Mouse (Mus musculus): ENCODE data around the gene Fgfr2. TPM values are rescaled to one million over a fixed set of nuclear protein-coding genes. Genes with fewer than 3 reads are reported as not detected.

The Fgfr2 gene
- polyA plus RNA-seq, 1 experiment: 1.7 TPM

DNA sequence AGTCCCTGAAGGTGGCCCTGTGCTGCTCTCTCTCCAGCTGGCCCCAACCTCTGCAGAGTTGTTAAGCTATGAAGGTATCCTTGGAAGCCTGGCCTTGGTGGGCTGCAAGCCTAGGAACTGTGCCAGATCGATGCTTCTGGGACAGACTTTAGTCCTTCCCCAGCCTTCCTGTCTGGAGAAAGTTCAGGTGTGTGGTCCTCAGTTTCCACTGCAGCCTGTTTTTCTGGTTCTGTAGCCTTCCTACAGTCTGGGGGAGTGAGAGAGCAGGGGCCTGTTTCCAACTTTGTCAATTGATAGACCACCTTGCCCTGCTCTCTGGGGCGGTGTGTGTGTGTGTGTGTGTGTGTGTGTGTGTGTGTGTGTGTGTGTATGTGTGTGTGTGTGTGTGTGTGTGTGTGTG, 2431.2 kb downstream of the Fgfr2 start:
- Histone ChIP-seq H3K4me3 (ENCODE audit: insufficient read depth, poor library complexity, severe bottlenecking) (no peak overlapping the region), H3ac (ENCODE audit: control insufficient read depth, insufficient read length, low read depth) (no peak overlapping the region), H3K27me3 (ENCODE audit: control insufficient read depth, insufficient read depth, insufficient read length) (no peaks in the 10 kb centered on the region), H3K36me3 (ENCODE audit: control insufficient read depth, insufficient read depth) (peaks cover 5% of the 10 kb centered on the region), H3K79me3 (ENCODE audit: low read depth) (peaks cover 30% of the 10 kb centered on the region), H3K79me2 (ENCODE audit: control insufficient read depth, insufficient read depth) (peaks cover 61% of the 10 kb centered on the region)
- TF ChIP-seq USF1 (IDR thresholded peaks at IDR 0.05; ENCODE audit: low read depth): no peak
- TF ChIP-seq FOSL1 (IDR thresholded peaks at IDR 0.05; ENCODE audit: insufficient read depth, low read length, poor library complexity, severe bottlenecking): no peak
- no peak for TF ChIP-seq MYOD1 (IDR thresholded peaks at IDR 0.05; ENCODE audit: control insufficient read depth, insufficient read length, low read depth)
- TF ChIP-seq MAX (IDR thresholded peaks at IDR 0.05): no peak

DNA sequence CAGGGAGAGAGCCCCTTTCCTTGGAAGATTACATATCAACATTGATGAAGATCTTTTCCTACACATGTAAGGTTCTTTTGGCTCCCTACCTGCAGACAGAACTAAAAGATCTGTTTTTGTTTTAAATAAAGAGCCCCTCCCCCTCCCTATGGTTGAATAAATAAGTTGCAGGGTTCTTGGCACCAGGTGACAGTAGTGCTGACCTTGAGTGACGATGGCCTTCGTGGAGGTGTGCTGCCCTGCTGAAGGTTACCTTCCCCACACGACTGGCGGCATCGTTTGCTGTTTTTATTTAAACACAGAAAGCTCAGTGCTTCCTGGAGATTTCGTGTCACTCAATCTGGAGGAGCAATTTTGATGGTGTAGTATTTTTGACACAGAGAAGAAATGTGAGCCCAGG, 2432.3 kb downstream of the Fgfr2 start:
- TF ChIP-seq USF1 (IDR thresholded peaks at IDR 0.05; ENCODE audit: low read depth) (no peak), MAX (IDR thresholded peaks at IDR 0.05) (no peak), FOSL1 (IDR thresholded peaks at IDR 0.05; ENCODE audit: insufficient read depth, low read length, poor library complexity, severe bottlenecking) (no peak), MYOG (IDR thresholded peaks at IDR 0.05; ENCODE audit: control insufficient read depth, extremely low read depth, insufficient read length) (no peak), MYOD1 (IDR thresholded peaks at IDR 0.05; ENCODE audit: control insufficient read depth, insufficient read length, low read depth) (no peak), CTCF (IDR thresholded peaks at IDR 0.05; ENCODE audit: control insufficient read depth, insufficient read depth, insufficient read length) (no peak), CEBPB (IDR thresholded peaks at IDR 0.05; ENCODE audit: low read depth) (no peak)
- H3K79me2 ChIP-seq (ENCODE audit: control insufficient read depth, insufficient read depth): peaks cover 72% of the 10 kb centered on the region

DNA sequence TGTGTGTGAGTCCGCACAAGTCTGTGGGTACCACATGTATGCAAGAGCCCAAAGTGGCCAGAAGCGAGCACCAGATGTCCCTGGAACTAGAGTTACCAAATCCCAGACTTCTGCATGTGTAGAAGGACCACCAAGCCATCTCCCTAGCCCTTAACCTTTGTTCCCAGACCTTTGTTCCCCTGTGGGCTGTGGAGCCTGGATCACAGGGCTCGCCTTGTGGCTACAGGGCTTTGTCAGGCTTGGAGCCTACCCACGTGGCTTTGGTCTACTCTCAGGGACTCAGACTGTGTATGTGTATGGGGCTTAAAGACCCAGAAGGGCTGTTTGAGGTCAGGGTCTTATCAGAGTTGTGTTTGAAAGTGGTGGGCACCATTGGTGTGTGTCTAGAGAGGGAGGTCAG, 2434.5 kb downstream of the Fgfr2 start:
- H3K79me3 ChIP-seq (ENCODE audit: low read depth): peaks cover 38% of the 10 kb centered on the region
- peaks cover 8% of the 10 kb centered on the region for H3K36me3 ChIP-seq (ENCODE audit: control insufficient read depth, insufficient read depth)
- no peak overlapping the region for H3ac ChIP-seq (ENCODE audit: control insufficient read depth, insufficient read length, low read depth)
- no peak overlapping the region for H3K4me3 ChIP-seq (ENCODE audit: insufficient read depth, poor library complexity, severe bottlenecking)
- no peaks in the 10 kb centered on the region for H3K27me3 ChIP-seq (ENCODE audit: control insufficient read depth, insufficient read depth, insufficient read length)
- TF ChIP-seq CTCF (IDR thresholded peaks at IDR 0.05; ENCODE audit: control insufficient read depth, insufficient read depth, insufficient read length): no peak
- no peak for TF ChIP-seq MYOD1 (IDR thresholded peaks at IDR 0.05; ENCODE audit: control insufficient read depth, insufficient read length, low read depth)
- no peak for TF ChIP-seq USF1 (IDR thresholded peaks at IDR 0.05; ENCODE audit: low read depth)
- no peak for TF ChIP-seq CEBPB (IDR thresholded peaks at IDR 0.05; ENCODE audit: low read depth)
- TF ChIP-seq FOSL1 (IDR thresholded peaks at IDR 0.05; ENCODE audit: insufficient read depth, low read length, poor library complexity, severe bottlenecking): no peak
- no peak for TF ChIP-seq MYOG (IDR thresholded peaks at IDR 0.05; ENCODE audit: control insufficient read depth, extremely low read depth, insufficient read length)
- TF ChIP-seq MAX (IDR thresholded peaks at IDR 0.05): no peak
- peaks cover 66% of the 10 kb centered on the region for H3K79me2 ChIP-seq (ENCODE audit: control insufficient read depth, insufficient read depth)

More for the DNA sequence above, 2432.3 kb downstream of the Fgfr2 start:
- H3K27me3 ChIP-seq (ENCODE audit: control insufficient read depth, insufficient read depth, insufficient read length): no peaks in the 10 kb centered on the region
- H3K79me3 ChIP-seq (ENCODE audit: low read depth): peaks cover 33% of the 10 kb centered on the region
- no peak overlapping the region for H3K4me3 ChIP-seq (ENCODE audit: insufficient read depth, poor library complexity, severe bottlenecking)
- no peak overlapping the region for H3ac ChIP-seq (ENCODE audit: control insufficient read depth, insufficient read length, low read depth)
- H3K36me3 ChIP-seq (ENCODE audit: control insufficient read depth, insufficient read depth): peaks cover 8% of the 10 kb centered on the region

DNA sequence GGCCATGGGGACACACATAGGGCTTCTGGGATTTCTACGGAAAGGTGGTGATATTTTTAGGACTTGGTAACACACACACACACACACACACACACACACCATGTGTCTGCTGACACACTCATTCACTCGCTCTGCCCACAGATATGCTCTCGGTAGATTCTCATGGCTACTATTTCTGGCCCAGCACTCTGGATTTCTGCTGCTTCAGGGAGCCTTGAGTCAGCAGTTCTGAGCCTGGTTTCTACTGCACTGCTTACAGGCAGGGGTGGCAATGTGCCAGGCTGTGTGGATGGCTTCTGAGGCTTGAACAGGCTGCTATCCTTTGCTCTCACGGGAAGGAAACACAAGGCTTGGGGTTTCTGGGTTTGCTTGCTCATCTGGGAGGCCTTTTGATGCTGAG, 2441.4 kb downstream of the Fgfr2 start:
- TF ChIP-seq MYOD1 (IDR thresholded peaks at IDR 0.05; ENCODE audit: control insufficient read depth, insufficient read length, low read depth): no peak
- Histone ChIP-seq H3K27me3 (ENCODE audit: control insufficient read depth, insufficient read depth, insufficient read length) (no peaks in the 10 kb centered on the region), H3K4me3 (ENCODE audit: insufficient read depth, poor library complexity, severe bottlenecking) (no peak overlapping the region), H3K79me2 (ENCODE audit: control insufficient read depth, insufficient read depth) (peaks cover 80% of the 10 kb centered on the region), H3K79me3 (ENCODE audit: low read depth) (peaks cover 23% of the 10 kb centered on the region), H3K36me3 (ENCODE audit: control insufficient read depth, insufficient read depth) (peaks cover 16% of the 10 kb centered on the region), H3ac (ENCODE audit: control insufficient read depth, insufficient read length, low read depth) (no peak overlapping the region)

DNA sequence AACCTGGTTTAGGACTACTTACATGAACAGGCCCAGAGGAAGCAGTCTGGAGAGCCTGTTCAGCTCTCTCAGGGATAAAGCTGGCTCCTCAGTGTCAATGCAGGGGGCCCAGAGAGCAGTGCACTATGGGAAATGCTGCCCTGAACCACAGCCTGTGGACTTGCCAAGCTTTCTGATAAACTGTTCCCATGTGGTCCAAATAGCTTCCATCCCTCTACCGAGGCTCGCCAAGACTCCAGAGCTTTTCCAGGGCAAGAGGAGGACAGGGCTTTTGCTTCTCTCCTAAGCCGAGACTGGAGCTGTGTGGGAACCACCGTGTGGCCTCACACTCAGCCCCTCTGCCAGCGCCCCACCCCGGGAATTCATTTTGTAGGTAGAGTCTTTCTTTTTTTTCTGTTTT, 2444.7 kb downstream of the Fgfr2 start:
- no peak for TF ChIP-seq CEBPB (IDR thresholded peaks at IDR 0.05; ENCODE audit: low read depth)
- TF ChIP-seq MAX (IDR thresholded peaks at IDR 0.05): no peak
- no peak for TF ChIP-seq CTCF (IDR thresholded peaks at IDR 0.05; ENCODE audit: control insufficient read depth, insufficient read depth, insufficient read length)
- no peak for TF ChIP-seq MYOD1 (IDR thresholded peaks at IDR 0.05; ENCODE audit: control insufficient read depth, insufficient read length, low read depth)
- TF ChIP-seq USF1 (IDR thresholded peaks at IDR 0.05; ENCODE audit: low read depth): no peak
- TF ChIP-seq FOSL1 (IDR thresholded peaks at IDR 0.05; ENCODE audit: insufficient read depth, low read length, poor library complexity, severe bottlenecking): no peak
- TF ChIP-seq MYOG (IDR thresholded peaks at IDR 0.05; ENCODE audit: control insufficient read depth, extremely low read depth, insufficient read length): no peak

DNA sequence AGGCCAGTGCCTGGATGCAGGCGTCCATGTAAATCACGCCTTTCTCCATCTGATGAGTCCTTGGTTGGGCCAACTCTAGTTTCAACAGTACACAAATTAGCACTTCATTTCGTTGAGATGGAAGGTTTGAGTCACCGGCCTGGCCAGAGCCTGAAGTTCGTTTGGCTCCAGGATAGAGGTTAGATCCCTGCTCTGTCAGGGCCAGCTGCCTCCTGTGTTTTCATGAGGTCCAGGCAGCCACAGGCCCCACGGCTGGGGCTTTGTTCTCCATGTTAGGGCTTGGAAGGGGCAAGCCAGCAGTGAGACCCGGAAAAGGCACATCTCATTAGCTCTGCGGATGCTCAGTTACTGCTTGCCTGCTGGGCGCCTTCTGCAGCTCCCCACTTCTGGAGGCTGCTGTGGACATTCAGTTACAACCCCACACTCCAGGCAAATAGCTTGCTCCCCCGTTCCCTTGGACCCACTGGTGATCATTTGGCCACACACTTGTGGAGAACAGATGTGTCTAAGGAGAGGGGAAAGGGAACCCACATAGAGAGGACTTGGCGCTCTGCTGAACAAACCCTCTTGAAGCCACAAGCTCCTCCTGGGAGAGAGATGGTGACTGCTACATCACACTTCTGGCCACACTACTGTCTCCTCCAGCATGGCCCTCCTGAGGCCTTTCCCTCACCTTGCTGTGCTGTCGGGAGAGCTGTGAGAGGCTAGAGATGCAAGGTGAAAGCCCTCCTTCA, 2445.4 kb downstream of the Fgfr2 start:
- TF ChIP-seq MAX (IDR thresholded peaks at IDR 0.05) (no peak), CTCF (IDR thresholded peaks at IDR 0.05; ENCODE audit: control insufficient read depth, insufficient read depth, insufficient read length) (no peak), MYOG (IDR thresholded peaks at IDR 0.05; ENCODE audit: control insufficient read depth, extremely low read depth, insufficient read length) (no peak), FOSL1 (IDR thresholded peaks at IDR 0.05; ENCODE audit: insufficient read depth, low read length, poor library complexity, severe bottlenecking) (no peak), CEBPB (IDR thresholded peaks at IDR 0.05; ENCODE audit: low read depth) (no peak), USF1 (IDR thresholded peaks at IDR 0.05; ENCODE audit: low read depth) (no peak), MYOD1 (IDR thresholded peaks at IDR 0.05; ENCODE audit: control insufficient read depth, insufficient read length, low read depth) (no peak)
- Histone ChIP-seq H3K4me3 (ENCODE audit: insufficient read depth, poor library complexity, severe bottlenecking) (no peak overlapping the region), H3K79me2 (ENCODE audit: control insufficient read depth, insufficient read depth) (peaks cover 70% of the 10 kb centered on the region), H3K27me3 (ENCODE audit: control insufficient read depth, insufficient read depth, insufficient read length) (no peaks in the 10 kb centered on the region), H3K79me3 (ENCODE audit: low read depth) (peaks cover 23% of the 10 kb centered on the region), H3ac (ENCODE audit: control insufficient read depth, insufficient read length, low read depth) (no peak overlapping the region), H3K36me3 (ENCODE audit: control insufficient read depth, insufficient read depth) (peaks cover 29% of the 10 kb centered on the region)

More for the DNA sequence above, 2444.7 kb downstream of the Fgfr2 start:
- no peak overlapping the region for H3ac ChIP-seq (ENCODE audit: control insufficient read depth, insufficient read length, low read depth)
- no peaks in the 10 kb centered on the region for H3K27me3 ChIP-seq (ENCODE audit: control insufficient read depth, insufficient read depth, insufficient read length)
- no peak overlapping the region for H3K4me3 ChIP-seq (ENCODE audit: insufficient read depth, poor library complexity, severe bottlenecking)
- H3K79me2 ChIP-seq (ENCODE audit: control insufficient read depth, insufficient read depth): peaks cover 75% of the 10 kb centered on the region
- H3K36me3 ChIP-seq (ENCODE audit: control insufficient read depth, insufficient read depth): peaks cover 33% of the 10 kb centered on the region
- peaks cover 25% of the 10 kb centered on the region for H3K79me3 ChIP-seq (ENCODE audit: low read depth)
